Mouse (Mus musculus) CH12.LX (cell line): ENCODE data around the gene Fpr2. TPM values are rescaled to one million over a fixed set of nuclear protein-coding genes. Genes with fewer than 3 reads are reported as not detected.
"Not testable (repeated sequence)": the region's sequence is repeated elsewhere in the genome, so short reads cannot be mapped to it uniquely, and the experiment has no call there.

Source experiments
- DNase-seq: peaks from one replicate; pipeline ENCODE4 v3.0.0-alpha.2; 2013; ENCODE audit errors: extremely low read depth
- H3K27ac ChIP-seq: 2 replicates; pipeline ENCODE4 v1.5.1; 2012; ENCODE audit warnings: low read depth, mild to moderate bottlenecking, control low read depth, moderate library complexity; ENCODE audit not compliant: insufficient read depth
- H3K27me3 ChIP-seq: replicated peaks from 2 replicates; pipeline ENCODE3; 2012; ENCODE audit warnings: inconsistent platforms
- H3K36me3 ChIP-seq, 2 experiments: replicated peaks in 1 of 2; 2 replicates each; pipeline versions ENCODE3 to v1.6.1; 2012; ENCODE audit warnings: inconsistent platforms in 1 of 2, low read length in 1 of 2, mild to moderate bottlenecking in 1 of 2, mixed read lengths in 1 of 2, moderate library complexity in 1 of 2; ENCODE audit not compliant: control insufficient read depth in 1 of 2, insufficient read depth in 1 of 2
- H3K4me1 ChIP-seq, 2 experiments: 2 replicates each; pipeline ENCODE4 v1.6.1; 2012; ENCODE audit warnings: inconsistent platforms in 1 of 2, moderate library complexity in 1 of 2; ENCODE audit not compliant: insufficient read depth in 2 of 2, control insufficient read depth in 1 of 2
- H3K4me2 ChIP-seq: 2 replicates; pipeline ENCODE4 v1.6.1; 2012; ENCODE audit warnings: low read depth, mild to moderate bottlenecking, control low read depth; ENCODE audit not compliant: poor library complexity, insufficient read depth, severe bottlenecking
- H3K4me3 ChIP-seq, 3 experiments: fragments of 150-350 bp in 1 of 3; sonication (generic) in 1 of 3; replicated peaks in 1 of 3; 2 replicates each; pipeline versions ENCODE3 to v1.5.1; 2011 to 2012; ENCODE audit warnings: low read depth in 2 of 3, low read length in 2 of 3, mild to moderate bottlenecking in 2 of 3, moderate library complexity in 2 of 3, control low read depth in 1 of 3, improper control_type of control experiment in 1 of 3, inconsistent platforms in 1 of 3, mixed read lengths in 1 of 3; ENCODE audit not compliant: poor library complexity in 1 of 3
- H3K79me2 ChIP-seq: replicated peaks from 2 replicates; pipeline ENCODE4 v1.6.1; 2012; ENCODE audit warnings: mild to moderate bottlenecking, moderate library complexity; ENCODE audit not compliant: control insufficient read depth, poor library complexity, insufficient read depth, severe bottlenecking; ENCODE audit errors: extremely low read depth
- H3K9ac ChIP-seq: 2 replicates; pipeline ENCODE4 v1.6.1; 2012; ENCODE audit warnings: low read depth, mild to moderate bottlenecking, control low read depth, moderate library complexity; ENCODE audit not compliant: insufficient read depth
- H3K9me3 ChIP-seq: replicated peaks from 2 replicates; pipeline ENCODE3; 2012; ENCODE audit warnings: low read length, inconsistent platforms, mixed read lengths
- BHLHE40 ChIP-seq: IDR thresholded peaks from 2 replicates; pipeline ENCODE4 v1.6.1; 2011; ENCODE audit warnings: mild to moderate bottlenecking, low read depth, low read length, improper control_type of control experiment
- CHD2 ChIP-seq: IDR thresholded peaks from 2 replicates; pipeline ENCODE4 v1.6.1; 2011; ENCODE audit warnings: low read length, improper control_type of control experiment
- EP300 ChIP-seq: IDR thresholded peaks from 2 replicates; pipeline ENCODE4 v1.6.1; 2011; ENCODE audit warnings: low read length, improper control_type of control experiment
- GABPA ChIP-seq: IDR thresholded peaks from 2 replicates; pipeline ENCODE4 v1.6.1; 2012; ENCODE audit warnings: low read depth, low read length, improper control_type of control experiment, inconsistent platforms; ENCODE audit not compliant: insufficient replicate concordance
- IRF4 ChIP-seq: IDR thresholded peaks from 2 replicates; pipeline ENCODE4 v1.6.1; 2014; ENCODE audit warnings: low read depth, mild to moderate bottlenecking, inconsistent platforms, low read length, improper control_type of control experiment
- JUN ChIP-seq: IDR thresholded peaks from 2 replicates; pipeline ENCODE4 v1.6.1; 2011; ENCODE audit warnings: low read depth, mild to moderate bottlenecking, low read length, improper control_type of control experiment, moderate library complexity; ENCODE audit not compliant: insufficient read depth
- JUND ChIP-seq: conservative IDR thresholded peaks from 2 replicates; pipeline ENCODE4 v1.6.1; 2011; ENCODE audit warnings: low read depth, low read length, improper control_type of control experiment
- KAT2A ChIP-seq: IDR thresholded peaks from 2 replicates; pipeline ENCODE4 v1.6.1; 2012; ENCODE audit warnings: low read length, improper control_type of control experiment, inconsistent platforms; ENCODE audit not compliant: insufficient replicate concordance
- MAFK ChIP-seq: IDR thresholded peaks from 2 replicates; pipeline ENCODE4 v1.6.1; 2011; ENCODE audit warnings: low read length, improper control_type of control experiment; ENCODE audit not compliant: insufficient replicate concordance
- MEF2A ChIP-seq: IDR thresholded peaks from 2 replicates; pipeline ENCODE4 v1.6.1; 2014; ENCODE audit warnings: low read depth, mild to moderate bottlenecking, inconsistent platforms, low read length, improper control_type of control experiment, borderline replicate concordance
- NELFE ChIP-seq: IDR thresholded peaks from 2 replicates; pipeline ENCODE4 v1.6.1; 2011; ENCODE audit warnings: low read depth, low read length, improper control_type of control experiment
- RAD21 ChIP-seq: IDR thresholded peaks from 2 replicates; pipeline ENCODE4 v1.6.1; 2011; ENCODE audit warnings: low read depth, mild to moderate bottlenecking, low read length, improper control_type of control experiment, moderate library complexity
- SIN3A ChIP-seq: IDR thresholded peaks from 2 replicates; pipeline ENCODE4 v1.6.1; 2012; ENCODE audit warnings: low read length, improper control_type of control experiment, inconsistent platforms
- UBTF ChIP-seq: IDR thresholded peaks from 2 replicates; pipeline ENCODE4 v1.6.1; 2012; ENCODE audit warnings: low read depth, mild to moderate bottlenecking, inconsistent platforms, low read length, improper control_type of control experiment, moderate library complexity
- ZKSCAN1 ChIP-seq: IDR thresholded peaks from 2 replicates; pipeline ENCODE4 v1.6.1; 2012; ENCODE audit warnings: low read depth, inconsistent platforms, low read length, improper control_type of control experiment, borderline replicate concordance
- ZMIZ1 ChIP-seq: IDR thresholded peaks from 2 replicates; pipeline ENCODE4 v1.6.1; 2012; ENCODE audit warnings: low read depth, mild to moderate bottlenecking, inconsistent platforms, low read length, improper control_type of control experiment
- dilution Hi-C: fragments of 300-500 bp; cut with MboI; formaldehyde crosslinking; loops from 2 replicates; pipeline ENCODE4 v1.14.3; 2020; ENCODE audit warnings: low sequenced_read_pairs; ENCODE audit not compliant: extremely low pct_unique_long_range_greater_than_20kb, extremely low pct_ligation_motif_present
- in situ Hi-C: fragments of 300-500 bp; cut with MboI; formaldehyde crosslinking; loops from 3 replicates; pipeline ENCODE4 v1.14.3; 2019; ENCODE audit warnings: low sequenced_read_pairs, low pct_ligation_motif_present, low pct_unique_long_range_greater_than_20kb, mixed read lengths
- polyA plus RNA-seq: library from polyadenylated mRNA; unstranded; fragments of >175 nt; gene quantifications from 2 replicates; pipeline ENCODE4 v1.2.1, GENCODE M21; 2012; ENCODE audit warnings: low read depth; ENCODE audit not compliant: insufficient read length
- total RNA-seq, 2 experiments: library from RNA; depleted of rRNA; stranded (reverse); fragments of 300-350 nt in 1 of 2; fragments of >200 nt in 1 of 2; gene quantifications; 2 replicates each; pipeline ENCODE4 v1.2.3; 2012 to 2014

Gene Fpr2
- total and polyA plus RNA-seq, 3 experiments = not detected

- no peak for DNase-seq
- Histone ChIP-seq H3K27me3 (no peaks in the 10 kb centered on the region), H3K4me1 (no peaks in the 10 kb centered on the region), H3K27ac (no peak overlapping the region), H3K4me3 (no peak overlapping the region), H3K9me3 (no peaks in the 10 kb centered on the region), H3K4me2 (no peak overlapping the region), H3K79me2 (no peaks in the 10 kb centered on the region)
- in situ Hi-C loops (no loop called here), dilution Hi-C loops (no loop called here)
- no peak for TF ChIP-seq GABPA
- no peak for TF ChIP-seq ZMIZ1
- TF ChIP-seq NELFE = no peak
- no peak for TF ChIP-seq IRF4
- no peak for TF ChIP-seq KAT2A
- TF ChIP-seq JUN = no peak
- no peak for TF ChIP-seq ZKSCAN1
- TF ChIP-seq, all 38 proteins: peak for 0
- Histone ChIP-seq H3K36me3 (no peaks in the 10 kb centered on the region), H3K9ac (no peak overlapping the region)
Measured at GRCm38 (mm10) chr17:17909636-17910421, 22.2 kb downstream of the Fpr2 start.

GRCm38 (mm10) chr17:17912618-17913017 is 25.0 kb downstream of the Fpr2 start:
- H3K9me3 ChIP-seq, H3K9ac ChIP-seq, H3K36me3 ChIP-seq, H3K4me3 ChIP-seq, H3K27ac ChIP-seq, H3K79me2 ChIP-seq, in situ Hi-C loops, H3K4me2 ChIP-seq, DNase-seq, H3K4me1 ChIP-seq, H3K27me3 ChIP-seq, dilution Hi-C loops: not testable (repeated sequence)

GRCm38 (mm10) chr17:17917376-17917775 is 29.8 kb downstream of the Fpr2 start:
- Histone ChIP-seq H3K4me1 (no peaks in the 10 kb centered on the region), H3K4me3 (no peak overlapping the region), H3K9ac (no peak overlapping the region), H3K36me3 (no peaks in the 10 kb centered on the region), H3K27me3 (no peaks in the 10 kb centered on the region), H3K79me2 (no peaks in the 10 kb centered on the region), H3K9me3 (no peaks in the 10 kb centered on the region), H3K4me2 (no peak overlapping the region), H3K27ac (no peak overlapping the region)
- DNase-seq = no peak
- TF ChIP-seq MAFK = no peak
- TF ChIP-seq JUND = no peak
- TF ChIP-seq BHLHE40 = no peak
- TF ChIP-seq EP300 = no peak
- no peak for TF ChIP-seq SIN3A
- no peak for TF ChIP-seq ZMIZ1
- TF ChIP-seq CHD2 = no peak
- no peak for TF ChIP-seq UBTF
- TF ChIP-seq MEF2A = no peak
- no peak for TF ChIP-seq JUN
- TF ChIP-seq RAD21 = no peak
- in situ Hi-C loops (no loop called here), dilution Hi-C loops (no loop called here)
